Mouse (Mus musculus): ENCODE measurements around the gene Pdk2. TPM values are rescaled to one million over a fixed set of nuclear protein-coding genes. Genes with fewer than 3 reads are reported as not detected.

The Pdk2 gene
- polyA plus RNA-seq, 2 experiments: 29.6 to 34.9 TPM

DNA sequence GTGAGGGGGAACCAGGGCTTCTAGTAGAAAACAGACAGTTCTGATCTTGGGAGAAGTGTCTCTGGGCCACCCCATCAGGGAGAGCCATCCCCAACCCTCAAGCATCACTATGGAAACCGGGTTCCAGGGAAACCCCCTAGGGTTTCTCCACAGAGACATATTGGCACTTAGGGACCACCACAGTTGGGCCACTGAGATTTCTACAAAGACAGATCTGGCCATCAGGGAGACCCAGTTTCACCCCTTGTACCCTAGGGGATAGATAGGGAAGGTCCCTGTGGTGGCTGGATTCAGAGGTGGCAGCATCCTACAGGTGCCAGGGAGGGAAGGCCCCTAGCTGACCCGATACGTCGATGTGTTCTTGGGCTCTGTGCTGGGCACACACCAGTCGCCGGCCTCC, 14.3 kb downstream of the Pdk2 start:
- Histone ChIP-seq H3K9ac (ENCODE audit: low read depth, low read length, severe bottlenecking) (no peak overlapping the region), H3K4me2 (replicated peaks; ENCODE audit: low read depth, low read length, severe bottlenecking) (no peak overlapping the region), H3K4me3 (replicated peaks; ENCODE audit: low read length) (no peak overlapping the region), H3K4me1 (ENCODE audit: control insufficient read depth, insufficient read depth, low read length) (no peaks in the 10 kb centered on the region), H3K27me3 (ENCODE audit: control insufficient read depth, insufficient read depth, low read length) (no peaks in the 10 kb centered on the region), H3K36me3 (ENCODE audit: control insufficient read depth, insufficient read depth, low read length) (peaks cover 61% of the 10 kb centered on the region), H3K9me3 (ENCODE audit: control insufficient read depth, low read length) (no peaks in the 10 kb centered on the region), H3K27ac (replicated peaks; ENCODE audit: low read depth, low read length) (no peak overlapping the region)
- WGBS: 87% methylated on average over 6 of the region's 6 CpGs
- DNase-seq (ENCODE audit: low spot score) (no peak), ATAC-seq (ENCODE audit: low FRiP score, low read depth) (no peak)
- no peak for TF ChIP-seq POLR2A (IDR thresholded peaks at IDR 0.05; ENCODE audit: borderline replicate concordance, extremely low read depth, insufficient read depth, insufficient read length)

- 74% methylated on average over 6 of the region's 6 CpGs for WGBS
- Histone ChIP-seq H3K4me1 (ENCODE audit: control insufficient read depth, insufficient read depth, low read length) (no peaks in the 10 kb centered on the region), H3K9me3 (ENCODE audit: control insufficient read depth, low read length) (no peaks in the 10 kb centered on the region), H3K4me2 (replicated peaks; ENCODE audit: low read depth, low read length, severe bottlenecking) (no peak overlapping the region), H3K4me3 (replicated peaks; ENCODE audit: low read length) (no peak overlapping the region), H3K27ac (replicated peaks; ENCODE audit: low read depth, low read length) (no peak overlapping the region), H3K27me3 (ENCODE audit: control insufficient read depth, insufficient read depth, low read length) (no peaks in the 10 kb centered on the region), H3K9ac (ENCODE audit: low read depth, low read length, severe bottlenecking) (no peak overlapping the region), H3K36me3 (ENCODE audit: control insufficient read depth, insufficient read depth, low read length) (peaks cover 65% of the 10 kb centered on the region)
- ATAC-seq (ENCODE audit: low FRiP score, low read depth) (no peak), DNase-seq (ENCODE audit: low spot score) (no peak)
- TF ChIP-seq POLR2A (IDR thresholded peaks at IDR 0.05; ENCODE audit: borderline replicate concordance, extremely low read depth, insufficient read depth, insufficient read length): no peak
Observed at GRCm38 (mm10) chr11:95026090-95026542, 15.0 kb downstream of the Pdk2 start.

GRCm38 (mm10) chr11:95025227-95026012, 15.7 kb downstream of the Pdk2 start:
- Histone ChIP-seq H3K27ac (replicated peaks; ENCODE audit: low read depth, low read length) (no peak overlapping the region), H3K4me2 (replicated peaks; ENCODE audit: low read depth, low read length, severe bottlenecking) (no peak overlapping the region), H3K4me1 (ENCODE audit: control insufficient read depth, insufficient read depth, low read length) (no peaks in the 10 kb centered on the region), H3K27me3 (ENCODE audit: control insufficient read depth, insufficient read depth, low read length) (no peaks in the 10 kb centered on the region), H3K4me3 (replicated peaks; ENCODE audit: low read length) (no peak overlapping the region), H3K9me3 (ENCODE audit: control insufficient read depth, low read length) (no peaks in the 10 kb centered on the region), H3K9ac (ENCODE audit: low read depth, low read length, severe bottlenecking) (no peak overlapping the region), H3K36me3 (ENCODE audit: control insufficient read depth, insufficient read depth, low read length) (peaks cover 66% of the 10 kb centered on the region)
- DNase-seq (ENCODE audit: low spot score) (no peak), ATAC-seq (ENCODE audit: low FRiP score, low read depth) (no peak)
- 93% methylated on average over 11 of the region's 11 CpGs for WGBS
- TF ChIP-seq POLR2A (IDR thresholded peaks at IDR 0.05; ENCODE audit: borderline replicate concordance, extremely low read depth, insufficient read depth, insufficient read length): no peak

DNA sequence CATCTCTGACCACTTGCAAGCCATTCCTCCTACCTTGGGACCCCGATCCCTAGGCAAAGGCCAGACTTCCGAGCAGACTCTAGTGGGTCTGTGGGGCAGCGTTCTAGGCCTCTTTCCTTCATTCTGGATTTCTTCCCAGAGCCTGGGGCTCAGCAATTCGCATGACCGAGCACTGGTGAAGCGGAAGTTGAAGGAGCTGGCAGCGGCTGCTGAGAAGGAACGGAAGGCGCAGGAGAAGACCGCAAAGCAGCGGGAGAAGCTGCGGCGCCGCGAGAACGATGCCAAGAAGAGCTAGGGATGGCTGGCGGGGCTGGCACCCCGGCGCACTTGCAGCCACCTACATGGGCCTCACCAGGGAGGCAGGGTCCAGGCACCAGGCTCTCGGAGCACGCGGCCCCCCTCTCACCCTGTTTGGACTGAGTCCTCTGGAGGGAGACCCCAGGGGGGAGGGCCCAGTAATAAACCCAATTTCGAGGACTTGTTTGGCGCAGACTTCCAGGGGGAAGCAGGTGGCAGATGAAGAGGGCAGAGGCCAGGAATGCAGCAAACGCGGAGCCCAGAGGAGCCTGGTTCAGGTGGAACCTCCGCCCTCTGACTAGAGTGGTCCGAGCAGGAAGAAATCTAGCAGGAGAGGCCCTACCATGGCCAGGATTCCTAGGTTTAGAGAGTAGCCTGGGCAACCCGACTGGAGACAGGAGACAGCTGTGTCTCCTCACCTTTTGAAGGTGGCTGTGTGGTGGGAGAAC, 16.5 kb downstream of the Pdk2 start:
- Histone ChIP-seq H3K27me3 (ENCODE audit: control insufficient read depth, insufficient read depth, low read length) (no peaks in the 10 kb centered on the region), H3K27ac (replicated peaks; ENCODE audit: low read depth, low read length) (no peak overlapping the region), H3K36me3 (ENCODE audit: control insufficient read depth, insufficient read depth, low read length) (peaks cover 74% of the 10 kb centered on the region), H3K4me2 (replicated peaks; ENCODE audit: low read depth, low read length, severe bottlenecking) (no peak overlapping the region), H3K4me3 (replicated peaks; ENCODE audit: low read length) (no peak overlapping the region), H3K9ac (ENCODE audit: low read depth, low read length, severe bottlenecking) (no peak overlapping the region), H3K9me3 (ENCODE audit: control insufficient read depth, low read length) (no peaks in the 10 kb centered on the region), H3K4me1 (ENCODE audit: control insufficient read depth, insufficient read depth, low read length) (no peaks in the 10 kb centered on the region)
- 72% methylated on average over 27 of the region's 29 CpGs for WGBS
- DNase-seq (ENCODE audit: low spot score): no peak
- no peak for TF ChIP-seq POLR2A (IDR thresholded peaks at IDR 0.05; ENCODE audit: borderline replicate concordance, extremely low read depth, insufficient read depth, insufficient read length)
- no peak for ATAC-seq (ENCODE audit: low FRiP score, low read depth)

- no peak overlapping the region for H3K4me3 ChIP-seq (replicated peaks; ENCODE audit: low read length)
- no peak for TF ChIP-seq POLR2A (IDR thresholded peaks at IDR 0.05; ENCODE audit: borderline replicate concordance, extremely low read depth, insufficient read depth, insufficient read length)
- DNase-seq (ENCODE audit: low spot score) (no peak), ATAC-seq (ENCODE audit: low FRiP score, low read depth) (no peak)
- no peaks in the 10 kb centered on the region for H3K27me3 ChIP-seq (ENCODE audit: control insufficient read depth, insufficient read depth, low read length)
- H3K9ac ChIP-seq (ENCODE audit: low read depth, low read length, severe bottlenecking): no peak overlapping the region
- H3K27ac ChIP-seq (replicated peaks; ENCODE audit: low read depth, low read length): no peak overlapping the region
- 97% methylated on average over 9 of the region's 9 CpGs for WGBS
- no peak overlapping the region for H3K4me2 ChIP-seq (replicated peaks; ENCODE audit: low read depth, low read length, severe bottlenecking)
- peaks cover 79% of the 10 kb centered on the region for H3K36me3 ChIP-seq (ENCODE audit: control insufficient read depth, insufficient read depth, low read length)
- no peaks in the 10 kb centered on the region for H3K4me1 ChIP-seq (ENCODE audit: control insufficient read depth, insufficient read depth, low read length)
- H3K9me3 ChIP-seq (ENCODE audit: control insufficient read depth, low read length): no peaks in the 10 kb centered on the region
Observed at GRCm38 (mm10) chr11:95023481-95023880, 17.7 kb downstream of the Pdk2 start.

All from limb, embryonic 14.5 days (tissue).